Mouse (Mus musculus) midbrain, embryonic 11.5 days (tissue): ENCODE results near the gene Harbi1. TPM values are rescaled to one million over a fixed set of nuclear protein-coding genes. Genes with fewer than 3 reads are reported as not detected.
"Not testable (repeated sequence)": the region's sequence is repeated elsewhere in the genome, so short reads cannot be mapped to it uniquely, and the experiment has no call there.

Source experiments
- ATAC-seq: fragments of 200-750 bp; cut with Nextera tagmentation; 2 replicates; pipeline ENCODE4 v1.8.0; 2017; ENCODE audit warnings: moderate TSS enrichment, moderate library complexity; ENCODE audit not compliant: low FRiP score
- DNase-seq: peaks from one replicate; pipeline ENCODE4 v3.0.0; 2015; ENCODE audit warnings: low spot score; ENCODE audit errors: missing footprints
- H3K27ac ChIP-seq: fragments of 300-500 bp; sonication (generic); 2 replicates; pipeline ENCODE4 v1.5.1; 2014; ENCODE audit warnings: low read depth, low read length
- H3K27me3 ChIP-seq: fragments of 300-500 bp; sonication (generic); 2 replicates; pipeline ENCODE4 v1.6.1; 2014; ENCODE audit warnings: mild to moderate bottlenecking, low read length, moderate library complexity, mixed read lengths; ENCODE audit not compliant: control insufficient read depth, insufficient read depth
- H3K36me3 ChIP-seq: fragments of 300-500 bp; sonication (generic); 2 replicates; pipeline ENCODE4 v1.6.1; 2014; ENCODE audit warnings: mild to moderate bottlenecking, low read length, moderate library complexity, mixed read lengths; ENCODE audit not compliant: control insufficient read depth, insufficient read depth
- H3K4me1 ChIP-seq: fragments of 300-500 bp; sonication (generic); 2 replicates; pipeline ENCODE4 v1.6.1; 2014; ENCODE audit warnings: low read length; ENCODE audit not compliant: control insufficient read depth, insufficient read depth
- H3K4me2 ChIP-seq: fragments of 300-500 bp; sonication (generic); 2 replicates; pipeline ENCODE4 v1.6.1; 2014; ENCODE audit warnings: mild to moderate bottlenecking, moderate library complexity
- H3K4me3 ChIP-seq: fragments of 300-500 bp; sonication (generic); 2 replicates; pipeline ENCODE4 v1.5.1; 2014; ENCODE audit warnings: low read depth, low read length
- H3K9ac ChIP-seq: fragments of 300-500 bp; sonication (generic); 2 replicates; pipeline ENCODE4 v1.6.1; 2014; ENCODE audit warnings: low read length
- H3K9me3 ChIP-seq: fragments of 300-500 bp; sonication (generic); 2 replicates; pipeline ENCODE4 v1.6.1; 2016; ENCODE audit warnings: low read length; ENCODE audit not compliant: control insufficient read depth
- WGBS: fragments of 180-500 bp; shearing (Covaris S2); extraction: QIAGEN DNeasy Blood & Tissue Kit; methylation state at CpG from one replicate; pipeline ENCODE4 v1.1.7; 2014; 5-methylcytosine and 5-hydroxymethylcytosine counted together
- polyA plus RNA-seq: library from polyadenylated mRNA; unstranded; fragments of >200 nt; fragmentation: Nextera tagmentation; extraction: Ambion mirVana; gene quantifications from 2 replicates; pipeline ENCODE4 v1.2.1, GENCODE M21; 2014

The Harbi1 gene
- polyA plus RNA-seq, 1 experiment from 2014 or later: 18.0 TPM

- 52% methylated on average over 4 of the region's 4 CpGs for WGBS
- DNase-seq, H3K4me1 ChIP-seq, H3K4me3 ChIP-seq, H3K36me3 ChIP-seq, H3K4me2 ChIP-seq, H3K27me3 ChIP-seq, H3K27ac ChIP-seq, H3K9me3 ChIP-seq, ATAC-seq, H3K9ac ChIP-seq: not testable (repeated sequence)
Measured at GRCm38 (mm10) chr2:91725476-91725875, 14.8 kb downstream of the Harbi1 start.

- no peak for ATAC-seq
- Histone ChIP-seq H3K9me3 (no peaks in the 10 kb centered on the region), H3K4me1 (peaks cover 3% of the 10 kb centered on the region; the same call in 1 of the 2 replicates), H3K27me3 (no peaks in the 10 kb centered on the region), H3K4me2 (no peak overlapping the region), H3K36me3 (no peaks in the 10 kb centered on the region), H3K27ac (no peak overlapping the region), H3K4me3 (no peak overlapping the region), H3K9ac (no peak overlapping the region)
- DNase-seq: no peak
- WGBS: 87% methylated on average over 3 of the region's 3 CpGs
Measured at GRCm38 (mm10) chr2:91727011-91727410, 16.4 kb downstream of the Harbi1 start.

- Histone ChIP-seq H3K27me3 (no peaks in the 10 kb centered on the region), H3K9ac (peak overlapping the region; percentile 39; the same call in 1 of the 2 replicates), H3K27ac (no peak overlapping the region), H3K36me3 (no peaks in the 10 kb centered on the region), H3K4me1 (peaks cover 3% of the 10 kb centered on the region; the same call in 1 of the 2 replicates), H3K4me2 (peak overlapping the region; percentile 34; the same call in 1 of the 2 replicates), H3K9me3 (no peaks in the 10 kb centered on the region), H3K4me3 (peak overlapping the region; percentile 90)
- ATAC-seq (peak; percentile 20; the same call in 1 of the 2 replicates), DNase-seq (no peak)
- 23% methylated on average over 4 of the region's 4 CpGs for whole genome bisulfite sequencing
Measured at GRCm38 (mm10) chr2:91729571-91729970, 18.9 kb downstream of the Harbi1 start.

- H3K9me3 ChIP-seq: no peaks in the 10 kb centered on the region
- H3K4me1 ChIP-seq: peaks cover 3% of the 10 kb centered on the region; the same call in 1 of the 2 replicates
- WGBS: under 1% methylated on average over 68 of the region's 68 CpGs
- DNase-seq (peak; percentile 100), ATAC-seq (peak; percentile 90)
- no peaks in the 10 kb centered on the region for H3K36me3 ChIP-seq
- H3K4me2 ChIP-seq: peak within 1 kb of the TSS; percentile 56
- peak within 1 kb of the TSS; percentile 91 for H3K9ac ChIP-seq
- no peaks in the 10 kb centered on the region for H3K27me3 ChIP-seq
- peak within 1 kb of the TSS; percentile 77 for H3K27ac ChIP-seq
- H3K4me3 ChIP-seq: peak within 1 kb of the TSS; percentile 90
Measured at GRCm38 (mm10) chr2:91729971-91730821, 19.5 kb downstream of the Harbi1 start, which contains the start of gene Ambra1. Ambra1 (plus strand) TSS chr2:91730134.

GRCm38 (mm10) chr2:91735221-91735620 is 24.6 kb downstream of the Harbi1 start:
- no peak overlapping the region for H3K4me2 ChIP-seq
- H3K9ac ChIP-seq: no peak overlapping the region
- no peak for DNase-seq
- 94% methylated on average over 5 of the region's 5 CpGs for WGBS
- H3K9me3 ChIP-seq: no peaks in the 10 kb centered on the region
- H3K27me3 ChIP-seq: no peaks in the 10 kb centered on the region
- H3K27ac ChIP-seq: no peak overlapping the region
- H3K36me3 ChIP-seq: no peaks in the 10 kb centered on the region
- peaks cover 3% of the 10 kb centered on the region; the same call in 1 of the 2 replicates for H3K4me1 ChIP-seq
- ATAC-seq: no peak
- no peak overlapping the region for H3K4me3 ChIP-seq

- Histone ChIP-seq H3K9me3 (no peaks in the 10 kb centered on the region), H3K4me2 (no peak overlapping the region), H3K36me3 (no peaks in the 10 kb centered on the region), H3K27me3 (no peaks in the 10 kb centered on the region), H3K27ac (no peak overlapping the region), H3K9ac (no peak overlapping the region), H3K4me3 (no peak overlapping the region), H3K4me1 (no peaks in the 10 kb centered on the region)
- ATAC-seq (no peak), DNase-seq (no peak)
- WGBS: 98% methylated on average over 1 of the region's 1 CpGs
Measured at GRCm38 (mm10) chr2:91739586-91739985, 28.9 kb downstream of the Harbi1 start.

- no peaks in the 10 kb centered on the region for H3K27me3 ChIP-seq
- no peaks in the 10 kb centered on the region for H3K36me3 ChIP-seq
- no peak overlapping the region for H3K27ac ChIP-seq
- no peak for DNase-seq
- H3K4me3 ChIP-seq: no peak overlapping the region
- H3K4me2 ChIP-seq: no peak overlapping the region
- H3K4me1 ChIP-seq: no peaks in the 10 kb centered on the region
- WGBS: 84% methylated on average over 5 of the region's 5 CpGs
- H3K9ac ChIP-seq: no peak overlapping the region
- ATAC-seq: no peak
- H3K9me3 ChIP-seq: no peaks in the 10 kb centered on the region
Measured at GRCm38 (mm10) chr2:91744686-91745085, 34.0 kb downstream of the Harbi1 start.

- ATAC-seq: no peak
- H3K4me2 ChIP-seq: no peak overlapping the region
- no peak overlapping the region for H3K27ac ChIP-seq
- no peaks in the 10 kb centered on the region for H3K4me1 ChIP-seq
- no peak overlapping the region for H3K4me3 ChIP-seq
- no peaks in the 10 kb centered on the region for H3K27me3 ChIP-seq
- H3K9me3 ChIP-seq: no peaks in the 10 kb centered on the region
- no peak overlapping the region for H3K9ac ChIP-seq
- DNase-seq: no peak
- H3K36me3 ChIP-seq: no peaks in the 10 kb centered on the region
- 74% methylated on average over 2 of the region's 2 CpGs for WGBS
Measured at GRCm38 (mm10) chr2:91749811-91750261, 39.2 kb downstream of the Harbi1 start.
